Mouse (Mus musculus): Measurements from ENCODE around the gene Crot. TPM values are rescaled to one million over a fixed set of nuclear protein-coding genes. Genes with fewer than 3 reads are reported as not detected.

The Crot gene
- polyA plus RNA-seq, 1 experiment from 2014 or later: 26.3 TPM

- H3K4me2 ChIP-seq (replicated peaks; ENCODE audit: low read depth, low read length): no peak overlapping the region
- no peak overlapping the region for H3K27ac ChIP-seq (ENCODE audit: low read length)
- no peak for DNase-seq (ENCODE audit: low spot score)
- no peak overlapping the region for H3K4me3 ChIP-seq (ENCODE audit: low read depth, low read length)
- H3K27me3 ChIP-seq (replicated peaks; ENCODE audit: insufficient read depth, low read length): no peaks in the 10 kb centered on the region
- H3K4me1 ChIP-seq (ENCODE audit: insufficient read depth, low read depth, low read length): no peaks in the 10 kb centered on the region
- WGBS: 77% methylated on average over 7 of the region's 7 CpGs
- no peak overlapping the region for H3K9ac ChIP-seq (replicated peaks; ENCODE audit: low read depth)
- TF ChIP-seq CTCF (IDR thresholded peaks at IDR 0.05) (no peak), EP300 (IDR thresholded peaks at IDR 0.05) (no peak)
- no peaks in the 10 kb centered on the region for H3K9me3 ChIP-seq (ENCODE audit: low read length)
- no peaks in the 10 kb centered on the region for H3K36me3 ChIP-seq (ENCODE audit: insufficient read depth, low read length)
- no peak for ATAC-seq
Measured at GRCm38 (mm10) chr5:9039978-9040377, 42.9 kb upstream of the Crot start.

DNA sequence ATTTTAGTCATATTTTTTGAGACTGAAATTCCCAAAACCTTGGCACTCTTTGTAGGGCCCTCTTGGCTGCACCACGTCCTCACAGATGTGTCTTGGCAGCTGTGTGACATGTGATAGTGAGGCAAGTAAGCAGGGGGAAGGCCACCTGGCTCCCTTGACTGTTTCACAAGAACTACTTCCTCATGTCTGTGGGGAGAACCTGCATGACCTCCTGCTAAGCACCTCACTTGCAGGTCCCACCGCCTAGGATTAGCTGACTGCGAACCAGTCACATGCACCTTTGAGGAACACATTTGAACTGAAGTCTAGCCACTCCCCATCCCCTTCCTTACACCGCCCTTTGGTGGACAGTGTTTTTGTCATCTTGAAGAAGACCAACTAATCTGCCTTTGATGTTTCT lies 40.2 kb upstream of the Crot start:
- TF ChIP-seq CTCF (IDR thresholded peaks at IDR 0.05) (no peak), EP300 (IDR thresholded peaks at IDR 0.05) (no peak)
- ATAC-seq: no peak
- WGBS: 60% methylated on average over 4 of the region's 4 CpGs

DNA sequence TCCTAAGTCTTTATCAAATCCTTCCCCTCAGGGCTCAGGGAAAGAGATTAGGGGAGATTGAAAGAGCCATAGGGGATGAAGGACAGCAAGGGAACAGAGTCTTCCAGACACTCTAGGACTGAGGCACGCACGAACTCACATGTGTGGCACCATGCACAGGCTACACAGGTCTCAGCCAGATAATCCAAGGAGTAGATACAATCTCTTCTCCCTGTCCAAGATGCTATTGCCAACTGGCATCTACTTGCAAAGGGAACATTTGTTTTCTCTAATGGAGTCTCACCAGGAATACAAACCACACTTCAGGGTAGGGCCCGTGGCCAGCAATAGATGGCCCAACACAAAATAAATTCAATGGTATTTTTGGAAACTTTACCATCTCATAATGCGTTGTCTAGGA lies 38.3 kb upstream of the Crot start:
- Histone ChIP-seq H3K4me1 (ENCODE audit: insufficient read depth, low read depth, low read length) (no peaks in the 10 kb centered on the region), H3K4me2 (replicated peaks; ENCODE audit: low read depth, low read length) (no peak overlapping the region), H3K9me3 (ENCODE audit: low read length) (no peaks in the 10 kb centered on the region), H3K27me3 (replicated peaks; ENCODE audit: insufficient read depth, low read length) (no peaks in the 10 kb centered on the region), H3K9ac (replicated peaks; ENCODE audit: low read depth) (no peak overlapping the region), H3K27ac (ENCODE audit: low read length) (no peak overlapping the region), H3K36me3 (ENCODE audit: insufficient read depth, low read length) (no peaks in the 10 kb centered on the region), H3K4me3 (ENCODE audit: low read depth, low read length) (no peak overlapping the region)
- DNase-seq (ENCODE audit: low spot score): no peak
- TF ChIP-seq CTCF (IDR thresholded peaks at IDR 0.05): no peak
- TF ChIP-seq EP300 (IDR thresholded peaks at IDR 0.05): no peak
- no peak for ATAC-seq
- WGBS: 89% methylated on average over 4 of the region's 4 CpGs

More for the DNA sequence above, 40.2 kb upstream of the Crot start:
- Histone ChIP-seq H3K9ac (replicated peaks; ENCODE audit: low read depth) (no peak overlapping the region), H3K9me3 (ENCODE audit: low read length) (no peaks in the 10 kb centered on the region), H3K36me3 (ENCODE audit: insufficient read depth, low read length) (no peaks in the 10 kb centered on the region), H3K4me3 (ENCODE audit: low read depth, low read length) (no peak overlapping the region), H3K27me3 (replicated peaks; ENCODE audit: insufficient read depth, low read length) (no peaks in the 10 kb centered on the region), H3K4me1 (ENCODE audit: insufficient read depth, low read depth, low read length) (no peaks in the 10 kb centered on the region), H3K4me2 (replicated peaks; ENCODE audit: low read depth, low read length) (no peak overlapping the region), H3K27ac (ENCODE audit: low read length) (no peak overlapping the region)
- DNase-seq (ENCODE audit: low spot score): no peak

DNA sequence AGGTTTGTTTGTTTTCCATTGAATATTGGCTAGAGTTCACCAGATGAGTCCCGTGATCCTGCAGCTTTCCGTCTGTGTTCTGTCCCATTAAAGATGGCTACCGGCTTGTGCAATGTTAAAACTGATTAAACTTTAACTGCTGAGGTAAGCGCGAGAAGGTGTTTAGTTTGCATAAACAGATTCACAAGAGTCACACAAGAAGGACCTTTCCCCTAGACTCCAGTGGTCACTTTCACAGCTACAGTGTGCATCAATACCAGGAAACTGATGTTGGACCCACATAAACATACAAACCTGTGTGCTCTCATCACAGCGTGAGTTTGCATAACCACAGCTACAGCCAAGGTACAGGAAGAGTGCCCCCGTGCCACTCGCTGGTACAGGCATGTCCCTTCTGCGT lies 37.4 kb upstream of the Crot start:
- no peak overlapping the region for H3K27ac ChIP-seq (ENCODE audit: low read length)
- 82% methylated on average over 9 of the region's 9 CpGs for WGBS
- H3K27me3 ChIP-seq (replicated peaks; ENCODE audit: insufficient read depth, low read length): no peaks in the 10 kb centered on the region
- no peak overlapping the region for H3K4me3 ChIP-seq (ENCODE audit: low read depth, low read length)
- ATAC-seq (no peak), DNase-seq (ENCODE audit: low spot score) (no peak)
- no peaks in the 10 kb centered on the region for H3K36me3 ChIP-seq (ENCODE audit: insufficient read depth, low read length)
- TF ChIP-seq EP300 (IDR thresholded peaks at IDR 0.05) (no peak), CTCF (IDR thresholded peaks at IDR 0.05) (no peak)
- H3K4me2 ChIP-seq (replicated peaks; ENCODE audit: low read depth, low read length): no peak overlapping the region
- H3K9me3 ChIP-seq (ENCODE audit: low read length): no peaks in the 10 kb centered on the region
- H3K4me1 ChIP-seq (ENCODE audit: insufficient read depth, low read depth, low read length): no peaks in the 10 kb centered on the region
- H3K9ac ChIP-seq (replicated peaks; ENCODE audit: low read depth): no peak overlapping the region

DNA sequence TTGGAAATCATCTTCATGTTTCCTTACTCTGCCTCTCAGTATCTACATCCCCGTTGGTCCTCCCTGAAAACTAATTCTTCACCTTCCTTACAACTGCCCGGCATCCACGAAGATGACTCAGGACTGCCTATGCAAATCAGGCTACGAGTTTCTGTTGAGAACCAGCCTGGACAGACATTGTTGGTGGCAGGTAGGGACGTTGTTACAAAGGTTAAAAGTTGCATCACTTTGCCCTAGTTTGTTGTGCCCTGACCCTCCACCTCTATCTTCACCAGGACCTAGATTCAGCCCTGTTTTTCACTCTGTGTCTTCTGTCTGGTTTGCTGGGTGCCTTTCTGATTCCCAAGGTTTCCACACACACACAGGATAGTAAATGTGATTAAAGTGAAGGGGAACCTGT lies 36.7 kb upstream of the Crot start:
- Histone ChIP-seq H3K4me3 (ENCODE audit: low read depth, low read length) (no peak overlapping the region), H3K9ac (replicated peaks; ENCODE audit: low read depth) (no peak overlapping the region), H3K4me1 (ENCODE audit: insufficient read depth, low read depth, low read length) (no peaks in the 10 kb centered on the region), H3K27ac (ENCODE audit: low read length) (no peak overlapping the region), H3K36me3 (ENCODE audit: insufficient read depth, low read length) (no peaks in the 10 kb centered on the region), H3K4me2 (replicated peaks; ENCODE audit: low read depth, low read length) (no peak overlapping the region), H3K9me3 (ENCODE audit: low read length) (no peaks in the 10 kb centered on the region), H3K27me3 (replicated peaks; ENCODE audit: insufficient read depth, low read length) (no peaks in the 10 kb centered on the region)
- ATAC-seq: no peak
- DNase-seq (ENCODE audit: low spot score): no peak
- 82% methylated on average over 5 of the region's 5 CpGs for WGBS
- TF ChIP-seq EP300 (IDR thresholded peaks at IDR 0.05) (no peak), CTCF (IDR thresholded peaks at IDR 0.05) (no peak)

DNA sequence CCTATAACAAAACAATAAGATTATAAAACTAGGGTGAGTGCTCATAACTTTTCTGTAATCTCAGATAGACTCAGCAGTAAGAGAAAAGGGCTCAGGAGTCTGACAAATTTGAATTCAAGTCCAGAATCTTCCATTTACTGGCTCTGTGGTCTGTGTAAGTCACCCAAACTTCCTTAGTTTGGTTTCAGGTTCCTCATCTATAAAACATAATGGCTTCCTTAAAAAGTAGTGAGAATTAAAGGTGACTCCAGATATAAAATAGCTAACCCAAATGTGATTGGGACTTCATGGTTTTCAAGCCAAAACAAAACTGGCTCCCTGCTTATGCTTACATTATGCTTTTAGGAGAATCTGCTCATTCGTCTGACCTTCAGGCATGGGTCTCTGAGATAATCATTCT lies 35.5 kb upstream of the Crot start:
- ATAC-seq (no peak), DNase-seq (ENCODE audit: low spot score) (no peak)
- no peaks in the 10 kb centered on the region for H3K27me3 ChIP-seq (replicated peaks; ENCODE audit: insufficient read depth, low read length)
- H3K9ac ChIP-seq (replicated peaks; ENCODE audit: low read depth): no peak overlapping the region
- H3K36me3 ChIP-seq (ENCODE audit: insufficient read depth, low read length): no peaks in the 10 kb centered on the region
- no peak overlapping the region for H3K4me3 ChIP-seq (ENCODE audit: low read depth, low read length)
- TF ChIP-seq CTCF (IDR thresholded peaks at IDR 0.05) (no peak), EP300 (IDR thresholded peaks at IDR 0.05) (no peak)
- H3K9me3 ChIP-seq (ENCODE audit: low read length): no peaks in the 10 kb centered on the region
- no peaks in the 10 kb centered on the region for H3K4me1 ChIP-seq (ENCODE audit: insufficient read depth, low read depth, low read length)
- no peak overlapping the region for H3K4me2 ChIP-seq (replicated peaks; ENCODE audit: low read depth, low read length)
- WGBS: 74% methylated on average over 1 of the region's 1 CpGs
- H3K27ac ChIP-seq (ENCODE audit: low read length): no peak overlapping the region

DNA sequence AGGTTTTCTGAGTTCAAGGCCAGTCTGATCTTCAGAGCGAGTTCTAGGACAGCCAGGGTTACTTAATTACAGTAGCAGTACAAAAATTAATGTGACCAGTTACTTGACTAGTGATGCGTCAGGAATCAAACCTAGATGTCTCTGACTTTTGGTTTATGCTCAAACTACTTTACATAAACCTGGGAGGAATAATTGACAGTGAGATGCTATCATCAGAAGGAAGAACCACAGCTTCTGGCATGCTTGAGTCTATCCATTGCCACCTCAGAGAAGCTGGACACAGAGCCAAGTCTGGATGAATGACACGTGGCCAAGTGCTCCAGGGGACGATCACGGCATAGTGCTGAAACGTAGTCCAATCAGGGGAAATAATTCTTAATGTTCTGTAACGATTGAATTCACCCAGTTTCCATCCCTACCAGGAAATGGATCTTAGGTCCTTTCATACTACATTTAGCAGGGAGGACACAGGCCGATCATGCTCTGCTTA lies 35.0 kb upstream of the Crot start:
- Histone ChIP-seq H3K4me3 (ENCODE audit: low read depth, low read length) (no peak overlapping the region), H3K27me3 (replicated peaks; ENCODE audit: insufficient read depth, low read length) (no peaks in the 10 kb centered on the region), H3K4me1 (ENCODE audit: insufficient read depth, low read depth, low read length) (no peaks in the 10 kb centered on the region), H3K9ac (replicated peaks; ENCODE audit: low read depth) (no peak overlapping the region), H3K9me3 (ENCODE audit: low read length) (no peaks in the 10 kb centered on the region), H3K36me3 (ENCODE audit: insufficient read depth, low read length) (no peaks in the 10 kb centered on the region), H3K27ac (ENCODE audit: low read length) (no peak overlapping the region), H3K4me2 (replicated peaks; ENCODE audit: low read depth, low read length) (no peak overlapping the region)
- TF ChIP-seq EP300 (IDR thresholded peaks at IDR 0.05) (no peak), CTCF (IDR thresholded peaks at IDR 0.05) (no peak)
- DNase-seq (ENCODE audit: low spot score) (no peak), ATAC-seq (no peak)
- WGBS: 81% methylated on average over 8 of the region's 8 CpGs

Measured in lung, postnatal 0 days (tissue).